Mouse (Mus musculus): ENCODE results near the gene Phc2.

GRCm38 (mm10) chr4:128777593-128777992 lies 123.1 kb downstream of the Phc2 start:
- TF ChIP-seq POLR2A (IDR thresholded peaks at IDR 0.05; ENCODE audit: insufficient read length, low read depth) (no peak), POLR2AphosphoS2 (IDR thresholded peaks at IDR 0.05; ENCODE audit: insufficient read length, low read depth) (no peak), MYOG (IDR thresholded peaks at IDR 0.05; ENCODE audit: control insufficient read depth in 1 of 3, insufficient read depth in 1 of 3, insufficient read length in 2 of 3, low read depth in 2 of 3) (no peak), MAX (IDR thresholded peaks at IDR 0.05; ENCODE audit: low read depth) (no peak), CEBPB (IDR thresholded peaks at IDR 0.05; ENCODE audit: insufficient read depth, poor library complexity, severe bottlenecking) (no peak), E2F4 (IDR thresholded peaks at IDR 0.05; ENCODE audit: insufficient read depth) (no peak), USF1 (IDR thresholded peaks at IDR 0.05; ENCODE audit: low read depth) (no peak), TCF12 (IDR thresholded peaks at IDR 0.05; ENCODE audit: insufficient read depth, poor library complexity, severe bottlenecking) (no peak)

All from myocyte (in vitro differentiated cells).